Mouse (Mus musculus) heart, adult 9 months (tissue): ENCODE measurements around the gene Mpped2.

Experiments used
- DNase-seq, 2 experiments: peaks; one replicate each; pipeline ENCODE4 v3.0.0; 2022; ENCODE audit warnings: low spot score in 2 of 2

The Mpped2 gene

DNA sequence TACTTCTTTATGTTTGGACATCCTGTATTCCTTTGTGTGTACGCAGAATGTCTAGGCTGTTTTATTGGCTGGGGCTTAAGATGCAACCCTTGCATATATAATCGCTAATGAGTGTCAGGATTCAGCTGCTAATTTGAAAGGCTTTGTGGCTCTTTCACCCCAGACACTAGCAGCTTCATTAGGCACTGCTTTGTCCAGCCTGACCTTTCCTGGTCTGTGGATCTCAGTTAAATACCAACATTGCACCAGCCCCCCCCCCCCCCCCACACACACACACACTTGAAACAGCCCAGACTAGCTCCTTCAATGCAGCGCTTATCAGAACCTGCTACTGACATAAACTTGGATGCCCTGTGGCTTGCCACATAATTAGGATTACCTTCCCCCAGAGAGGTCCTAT lies 104.8 kb downstream of the Mpped2 start:
- DNase-seq = no peak

- no peak for DNase-seq
Measured at GRCm38 (mm10) chr2:106798824-106799223, 105.8 kb downstream of the Mpped2 start.

DNA sequence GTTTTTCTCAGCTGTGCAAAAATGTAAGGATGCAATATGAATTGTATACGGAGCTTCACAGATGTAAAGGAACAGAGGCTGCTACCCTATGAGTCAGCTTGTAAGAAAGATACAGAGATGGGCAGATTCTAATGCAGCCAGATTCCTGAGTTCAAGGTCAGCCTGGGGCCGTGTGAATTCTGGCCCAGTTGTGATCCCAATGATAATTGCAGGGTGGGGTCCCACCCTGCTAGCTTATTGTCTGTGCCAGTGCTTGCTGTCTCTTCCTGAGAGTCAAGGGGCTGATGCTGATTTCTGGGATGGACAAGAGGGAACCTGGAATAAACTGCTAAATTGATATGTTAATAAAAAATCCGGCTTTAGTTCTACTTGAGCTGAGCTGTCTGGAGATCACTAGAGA lies 122.8 kb downstream of the Mpped2 start:
- DNase-seq = no peak

DNA sequence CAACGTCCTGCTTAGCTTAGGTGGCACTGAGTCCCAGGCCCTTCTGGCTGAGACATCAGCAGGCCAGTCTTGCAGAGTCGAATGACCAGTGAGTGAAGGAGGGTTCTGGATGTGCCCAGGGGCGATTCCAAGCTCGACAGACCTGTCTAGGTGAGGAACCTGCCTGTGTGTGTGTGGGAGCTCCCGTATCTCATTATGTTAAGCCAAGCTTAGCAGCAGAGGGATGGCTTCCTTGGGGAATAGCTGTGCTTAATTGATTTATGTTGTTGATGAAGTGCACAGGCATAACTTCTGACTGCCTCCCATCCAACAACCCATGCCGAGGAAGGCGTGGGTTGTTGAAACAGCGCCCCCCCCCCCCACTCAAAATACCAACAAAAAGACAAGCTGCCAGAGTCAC lies 128.2 kb downstream of the Mpped2 start:
- DNase-seq = no peak

- DNase-seq = no peak
Measured at GRCm38 (mm10) chr2:106821883-106822282, 128.8 kb downstream of the Mpped2 start.

- no peak for DNase-seq
Measured at GRCm38 (mm10) chr2:106822540-106822939, 129.5 kb downstream of the Mpped2 start.

- DNase-seq = no peak
Measured at GRCm38 (mm10) chr2:106825461-106825860, 132.4 kb downstream of the Mpped2 start.

DNA sequence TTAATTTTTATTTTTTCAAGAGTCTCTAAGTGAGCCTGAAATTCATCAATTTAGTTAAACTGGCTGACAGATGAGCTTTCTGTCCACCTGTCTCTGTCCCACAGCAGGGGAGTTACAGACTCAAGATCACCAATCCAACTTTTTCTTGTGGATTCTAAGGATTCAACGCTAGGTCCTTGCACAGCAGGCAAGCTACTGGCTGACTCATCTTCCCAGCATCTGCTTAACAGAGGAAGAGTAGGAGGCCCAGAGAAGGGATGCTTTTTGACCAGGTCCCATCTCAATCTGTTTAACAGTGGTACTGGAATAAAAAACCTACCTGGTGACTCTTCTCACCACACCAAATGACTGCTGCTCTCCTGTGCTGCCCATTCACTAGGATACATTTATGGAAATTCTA lies 133.0 kb downstream of the Mpped2 start:
- no peak for DNase-seq

DNA sequence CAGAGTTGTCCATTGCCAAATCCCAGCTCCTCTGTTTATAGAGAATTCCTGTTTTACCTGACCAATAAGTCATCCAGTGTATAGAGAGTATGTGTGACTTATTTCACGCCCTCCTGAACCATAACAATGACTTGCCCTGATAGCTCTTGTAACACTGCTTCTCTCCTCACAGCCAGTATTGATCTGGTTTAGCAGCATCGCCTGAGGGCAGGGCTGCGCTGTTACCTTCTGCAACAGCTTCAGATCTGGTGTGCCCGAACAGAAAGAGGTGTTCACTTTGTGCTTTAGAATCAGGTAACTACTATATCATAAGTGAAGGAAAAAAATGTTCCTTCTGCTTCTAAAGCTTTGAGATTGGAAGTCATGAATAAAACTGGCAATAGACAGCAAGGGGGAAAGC lies 133.7 kb downstream of the Mpped2 start:
- DNase-seq = no peak

DNA sequence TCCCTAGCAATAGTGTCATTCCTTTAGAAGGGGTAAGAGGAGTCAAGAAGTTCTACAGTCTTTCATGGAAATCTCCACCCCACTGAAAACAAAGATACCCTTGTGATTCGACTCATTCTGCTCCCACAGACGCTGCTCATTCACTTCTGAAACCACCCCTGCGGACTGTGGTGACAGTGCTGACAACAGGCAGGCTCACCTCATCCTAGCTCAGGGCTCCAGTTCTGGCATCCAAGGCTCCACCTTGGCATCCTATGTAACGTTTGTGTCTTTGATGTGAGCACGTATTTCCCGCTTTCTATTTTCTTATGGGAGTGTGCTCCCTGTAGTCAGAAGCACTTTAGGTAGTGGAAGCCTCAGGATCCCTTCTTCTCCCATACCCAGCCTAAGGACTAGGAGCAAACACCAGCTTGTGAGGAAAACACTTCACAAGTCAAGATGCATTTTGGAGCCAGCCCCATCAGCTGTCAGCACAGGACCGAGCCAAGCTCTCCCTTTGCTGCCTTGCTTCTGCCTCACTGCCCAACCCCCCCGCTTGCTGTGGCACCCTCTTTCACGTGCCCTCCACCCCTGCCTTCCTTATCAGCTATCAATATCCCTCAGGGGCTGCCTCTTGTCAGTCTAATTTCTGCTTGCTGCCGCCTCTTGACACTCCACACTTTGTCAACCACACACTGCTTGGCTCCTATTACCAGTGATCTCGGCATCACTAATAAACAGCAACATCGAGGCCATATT lies 135.7 kb downstream of the Mpped2 start:
- DNase-seq = no peak

DNA sequence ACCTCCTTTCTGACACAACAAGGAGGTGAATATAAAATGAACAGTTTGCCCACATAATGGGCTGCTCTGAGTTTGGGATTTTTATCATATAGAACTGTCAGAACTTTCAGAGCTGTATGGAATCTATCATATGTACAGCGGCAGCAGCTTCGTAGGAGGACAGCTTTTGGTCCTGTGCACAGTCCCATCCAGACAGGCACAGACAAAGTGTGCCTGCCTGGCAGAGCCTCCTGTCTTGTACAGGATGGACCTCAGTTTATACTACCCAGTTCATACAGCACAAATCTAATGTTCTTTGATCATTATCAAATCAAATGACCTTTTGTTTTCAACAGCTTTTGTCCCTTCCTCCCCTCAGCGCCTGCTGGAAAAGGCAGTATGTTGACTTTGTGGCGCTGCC lies 136.4 kb downstream of the Mpped2 start:
- DNase-seq = no peak

DNA sequence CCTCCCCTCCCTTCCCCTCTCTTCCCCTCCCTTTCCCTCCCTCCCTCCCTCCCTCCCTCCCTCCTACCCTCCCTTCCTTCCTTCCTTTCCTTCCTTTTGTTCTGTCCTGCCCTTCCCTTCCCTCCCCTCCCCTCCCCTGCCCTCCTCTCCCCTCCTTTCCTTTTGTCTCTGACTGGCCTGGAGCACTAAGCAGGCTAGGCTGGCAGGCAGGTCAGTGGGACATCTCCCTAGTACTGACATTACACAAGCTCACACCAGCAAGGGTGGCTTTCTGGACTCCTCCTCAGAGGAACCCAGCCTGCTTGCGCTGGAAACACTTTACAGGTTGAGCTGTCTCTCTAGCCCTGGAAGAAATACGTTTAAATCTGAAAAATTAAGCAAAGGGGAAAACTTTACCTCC lies 139.5 kb downstream of the Mpped2 start:
- DNase-seq = no peak

GRCm38 (mm10) chr2:106833212-106833611 lies 140.1 kb downstream of the Mpped2 start:
- DNase-seq = no peak

GRCm38 (mm10) chr2:106835321-106835720 lies 142.3 kb downstream of the Mpped2 start:
- DNase-seq = no peak

DNA sequence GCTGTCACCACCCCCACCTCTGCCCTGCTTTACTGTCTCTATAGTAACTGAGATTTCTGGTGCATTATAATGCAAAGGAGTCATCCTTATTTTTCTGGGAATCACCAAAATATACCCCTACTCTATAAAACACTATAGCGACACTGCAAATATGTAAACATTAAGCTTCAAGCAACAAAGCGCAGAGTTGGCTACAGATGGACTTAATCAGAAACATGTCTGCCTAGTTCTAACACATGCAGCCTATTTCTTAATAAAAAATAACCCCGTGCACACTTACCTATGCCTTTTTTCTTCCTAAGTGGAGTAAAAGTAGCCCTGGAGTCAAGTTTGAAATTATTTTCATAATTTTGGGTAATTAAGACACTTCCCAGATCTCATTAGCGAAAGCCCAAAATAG lies 144.2 kb downstream of the Mpped2 start:
- no peak for DNase-seq

DNA sequence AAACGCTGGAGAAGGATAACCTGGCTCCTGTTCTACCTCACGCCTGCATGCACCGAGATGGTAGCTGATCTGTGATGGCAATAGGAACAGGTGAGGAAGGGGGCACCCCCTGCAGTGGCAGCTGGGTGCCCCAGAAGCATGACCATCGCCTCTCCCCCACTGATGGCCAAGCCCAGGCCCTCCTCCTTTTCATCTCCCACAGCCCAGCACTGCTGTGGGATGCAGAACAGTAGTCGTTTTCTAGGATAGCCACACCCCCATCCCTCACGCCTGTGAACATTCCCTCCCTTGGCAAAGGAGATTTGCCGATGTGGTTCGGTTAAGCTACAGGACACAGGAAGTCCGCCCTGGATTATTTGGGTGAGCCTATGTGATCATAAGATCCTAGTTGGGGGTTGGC lies 151.1 kb downstream of the Mpped2 start:
- DNase-seq = no peak

DNA sequence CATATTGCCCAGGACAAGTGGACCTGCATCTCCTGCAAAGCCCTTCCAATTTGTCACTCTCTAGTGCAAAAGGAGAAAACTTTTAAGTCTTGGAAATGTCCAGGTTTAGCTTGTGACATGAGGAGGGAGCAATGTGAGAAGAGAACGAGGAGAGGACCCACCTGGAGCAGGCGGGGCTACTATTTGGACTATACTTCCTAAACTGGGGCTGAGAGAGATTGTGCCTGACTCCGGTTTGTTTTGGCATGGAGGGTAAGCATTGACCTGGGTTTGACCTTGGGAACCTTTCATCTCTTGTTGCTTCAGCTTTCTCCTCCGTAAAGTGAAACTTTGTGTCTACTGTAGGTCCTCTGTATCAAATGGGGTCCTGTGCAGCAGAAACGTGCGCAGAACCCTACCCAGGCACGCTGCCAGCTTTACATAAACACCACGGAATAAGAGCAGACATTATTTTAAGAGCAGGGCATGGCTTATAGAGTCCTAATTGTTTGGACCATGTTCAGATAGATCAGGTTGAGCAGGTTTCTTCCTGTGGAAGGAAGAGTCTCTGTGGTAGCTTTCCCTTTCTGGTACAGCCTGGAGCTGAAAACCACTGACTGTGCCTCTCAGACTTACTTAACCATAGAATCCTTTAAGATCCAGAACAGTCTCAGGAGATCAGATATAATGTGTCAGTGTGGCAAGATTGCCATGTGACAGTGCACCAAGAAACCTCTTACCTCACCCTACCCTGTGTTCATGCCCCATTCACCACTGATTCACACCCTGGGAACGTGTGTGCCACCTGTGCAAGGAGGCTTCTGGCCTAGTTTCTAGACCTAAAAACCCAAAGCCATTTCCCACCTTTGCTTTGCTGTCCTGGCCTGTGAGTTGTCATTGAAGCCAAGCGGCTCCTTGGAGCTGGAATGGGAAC lies 152.0 kb downstream of the Mpped2 start:
- DNase-seq = no peak

GRCm38 (mm10) chr2:106846511-106846910 lies 153.4 kb downstream of the Mpped2 start:
- no peak for DNase-seq

- no peak for DNase-seq
Measured at GRCm38 (mm10) chr2:106849389-106849788, 156.3 kb downstream of the Mpped2 start.

DNA sequence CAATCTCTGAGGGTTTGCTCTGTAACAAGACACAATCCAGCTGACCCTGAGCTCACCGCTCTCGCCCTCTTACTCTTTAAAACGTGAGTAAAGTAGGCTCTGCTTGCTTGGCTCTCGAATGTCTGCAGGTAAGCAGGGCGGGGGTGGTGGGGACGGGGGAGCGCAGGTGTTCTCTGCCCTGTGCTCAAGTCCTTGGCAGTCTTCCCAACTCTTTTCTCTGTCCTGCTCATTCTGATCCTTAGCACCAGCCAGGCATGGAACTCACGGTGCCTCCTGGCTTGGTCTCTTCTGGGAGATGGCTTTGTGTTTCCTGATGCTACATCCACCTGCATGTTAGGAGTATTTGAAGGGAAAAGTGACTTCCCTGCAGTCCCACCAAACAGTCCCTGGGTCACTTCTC lies 158.4 kb downstream of the Mpped2 start:
- no peak for DNase-seq

DNA sequence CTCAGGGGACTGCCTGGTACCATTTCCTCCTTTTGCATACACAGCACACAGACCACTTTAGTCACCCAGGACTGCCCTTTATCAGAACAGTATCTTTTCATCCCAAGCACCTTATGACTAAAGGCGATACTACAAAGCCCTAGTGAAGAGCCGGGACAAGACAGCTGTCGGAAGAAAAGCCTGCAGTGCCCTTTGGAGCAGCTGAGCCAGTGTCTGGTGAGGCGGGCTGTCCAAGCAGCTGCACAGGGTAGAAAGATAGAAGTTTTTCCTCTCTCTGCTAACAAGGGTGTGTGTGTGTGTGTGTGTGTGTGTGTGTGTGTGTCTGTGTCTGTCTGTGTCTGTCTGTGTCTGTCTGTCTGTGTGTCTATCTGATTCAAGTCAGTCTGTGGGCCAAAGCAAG lies 161.1 kb downstream of the Mpped2 start:
- no peak for DNase-seq

DNA sequence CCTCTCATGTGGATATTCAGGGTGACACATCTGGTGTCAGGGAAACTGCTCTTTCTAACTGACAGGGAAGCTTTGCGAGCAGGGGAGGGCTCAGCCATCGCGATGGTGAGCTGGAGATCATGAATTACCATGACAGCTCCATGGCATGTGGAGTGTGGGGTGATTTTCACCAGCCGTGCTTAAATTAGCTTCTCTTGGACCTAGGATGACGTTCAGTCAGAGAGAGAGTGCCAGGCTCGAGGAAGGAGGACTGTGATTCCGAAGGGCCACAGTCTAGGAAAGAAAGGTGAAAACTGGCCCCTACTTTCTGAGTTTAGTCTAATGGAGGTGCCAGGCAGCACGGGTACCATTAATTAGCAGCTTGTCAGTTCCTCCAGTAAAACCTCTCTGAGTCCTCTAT lies 161.7 kb downstream of the Mpped2 start:
- peak; percentile 21 to 27 for DNase-seq

- no peak for DNase-seq
Measured at GRCm38 (mm10) chr2:106855184-106855583, 162.1 kb downstream of the Mpped2 start.
